Mouse (Mus musculus): ENCODE measurements at regions not wholly inside any gene's neighbourhood (a gene's known extent, or its start where the extent isn't known, plus 50 kb on each side); places are given as distances from the start of the nearest gene placed in this dataset.
"Not testable (repeated sequence)": the region's sequence is repeated elsewhere in the genome, so short reads cannot be mapped to it uniquely, and the experiment has no call there.

DNA sequence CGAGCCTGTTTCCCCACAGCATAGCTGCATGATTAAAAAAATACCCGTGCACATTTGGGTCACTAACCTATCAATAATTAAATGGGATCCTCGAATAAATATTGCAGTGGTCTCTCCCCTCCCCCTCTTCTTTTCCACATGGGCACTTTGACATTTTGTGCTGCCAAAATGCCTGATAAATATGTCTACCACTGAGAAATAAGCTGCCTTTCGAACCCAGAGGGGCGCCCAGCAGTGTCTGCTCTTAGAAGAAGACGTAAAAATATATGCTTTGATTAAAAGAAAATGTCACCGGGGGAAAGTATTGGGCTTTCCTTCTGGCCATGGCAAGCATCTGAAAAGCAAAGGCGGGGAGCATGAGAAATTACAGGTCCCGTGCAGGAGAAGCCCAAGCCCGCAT is 152.6 kb upstream of the Frmd4a start:
- no peak for DNase-seq

GRCm38 (mm10) chr2:3866736-3867135 is 150.8 kb upstream of the Frmd4a start:
- not testable (repeated sequence) for DNase-seq

DNA sequence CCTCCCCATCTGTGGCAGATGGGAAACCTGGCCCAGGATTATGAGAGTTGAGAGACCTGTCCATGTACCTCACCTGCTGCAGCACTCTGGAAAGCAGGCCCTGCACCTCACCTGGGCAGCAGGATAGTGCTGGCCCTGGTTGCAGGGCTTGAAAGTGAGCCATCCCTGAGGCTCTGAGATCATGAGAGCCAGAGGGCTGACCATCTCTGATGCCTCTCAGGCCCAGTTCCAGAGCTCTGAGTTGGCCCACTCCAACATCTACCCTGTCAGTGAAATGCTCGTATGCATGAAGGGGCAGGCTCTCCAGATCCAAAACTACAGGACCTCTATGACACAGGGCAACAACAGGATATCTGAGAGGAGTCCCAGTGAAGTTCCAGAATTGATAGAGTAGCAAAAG is 147.8 kb upstream of the Frmd4a start:
- no peak for DNase-seq

DNA sequence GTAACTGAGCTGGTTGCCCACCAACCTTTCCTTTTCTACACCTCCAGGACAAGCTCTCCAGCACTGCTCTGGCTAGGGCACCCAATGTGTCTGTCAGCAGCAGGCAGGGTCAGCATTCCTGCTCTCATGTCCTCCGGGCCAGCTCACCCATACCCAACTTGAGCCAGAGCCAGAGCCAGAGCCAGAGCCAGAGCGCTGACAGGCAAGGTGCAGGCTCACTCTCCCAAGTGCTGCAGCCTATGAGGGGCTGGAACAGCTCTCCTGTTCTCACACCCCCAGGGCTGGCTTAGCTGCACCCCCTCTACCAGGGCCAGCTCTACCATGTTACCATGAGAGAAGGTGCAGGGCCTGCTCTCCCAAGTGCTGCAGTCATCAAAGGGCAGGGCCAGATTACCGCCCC is 145.8 kb upstream of the Frmd4a start:
- DNase-seq: no peak

DNA sequence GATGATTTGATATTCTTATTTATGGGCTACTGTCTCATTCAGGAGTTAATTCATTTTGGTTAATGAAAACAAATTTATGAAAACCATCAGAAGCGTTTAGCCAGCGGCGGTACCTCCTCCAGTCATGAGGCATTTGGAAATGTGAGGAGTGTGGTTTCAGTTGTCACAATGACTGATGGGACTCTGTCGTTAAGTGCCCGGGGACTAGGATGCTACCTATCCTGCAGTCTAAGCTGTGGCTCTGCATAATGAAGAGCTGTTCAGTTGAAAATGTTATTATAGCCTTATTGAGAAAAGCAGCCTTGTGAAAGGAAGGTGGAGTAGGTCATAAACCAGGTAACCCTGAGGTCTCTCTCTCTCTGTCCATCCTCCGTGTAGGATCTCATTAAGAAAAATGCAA is 130.5 kb upstream of the Frmd4a start:
- DNase-seq: no peak

- DNase-seq: no peak
Measured at GRCm38 (mm10) chr2:3887845-3888433, 129.6 kb upstream of the Frmd4a start.

DNA sequence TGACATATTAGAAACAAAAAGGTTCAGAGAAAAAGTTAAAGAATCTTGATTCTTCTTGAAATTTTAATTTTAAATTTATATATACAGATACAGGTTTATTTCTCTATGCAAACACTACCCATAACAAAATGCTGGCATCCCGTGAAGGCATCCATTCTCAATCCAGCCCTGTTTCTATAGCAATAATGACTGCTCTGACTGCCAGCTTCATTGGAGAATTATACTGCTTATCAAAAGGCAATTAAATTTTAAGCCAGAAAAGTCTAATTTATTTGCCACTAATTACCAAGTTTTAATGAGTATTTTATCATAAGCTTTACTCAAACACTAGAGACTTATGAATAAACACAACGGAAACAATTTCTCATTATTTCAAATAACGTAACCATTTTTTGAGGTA is 128.1 kb upstream of the Frmd4a start:
- DNase-seq: no peak

- no peak for DNase-seq
Measured at GRCm38 (mm10) chr2:3890462-3890861, 127.1 kb upstream of the Frmd4a start.

- DNase-seq: no peak
Measured at GRCm38 (mm10) chr2:3907026-3907425, 110.5 kb upstream of the Frmd4a start.

- peak; percentile 93 for DNase-seq
Measured at GRCm38 (mm10) chr2:3908192-3908591, 109.3 kb upstream of the Frmd4a start.

- DNase-seq: peak; percentile 75
Measured at GRCm38 (mm10) chr2:3910086-3910891, 107.2 kb upstream of the Frmd4a start.

GRCm38 (mm10) chr2:3915141-3915540 is 102.4 kb upstream of the Frmd4a start:
- no peak for DNase-seq

DNA sequence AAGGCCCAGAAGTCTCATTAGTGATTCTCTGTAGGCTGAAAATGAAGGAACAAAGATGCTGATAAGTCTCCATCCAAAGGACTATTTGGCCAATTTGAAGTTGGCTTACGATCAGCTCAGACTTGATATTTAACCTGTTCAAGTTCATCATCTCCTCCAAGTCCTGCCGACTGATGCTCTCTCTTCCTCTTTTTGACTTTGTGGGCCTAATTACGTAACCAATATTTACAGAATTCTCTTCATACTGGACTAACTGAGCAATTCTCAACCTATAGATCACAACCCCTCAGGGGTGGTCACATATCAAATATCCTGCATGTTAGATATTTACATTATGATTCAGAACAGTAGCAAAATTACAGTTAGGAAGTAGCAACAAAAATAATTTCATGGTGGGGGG is 101.2 kb upstream of the Frmd4a start:
- no peak for DNase-seq

DNA sequence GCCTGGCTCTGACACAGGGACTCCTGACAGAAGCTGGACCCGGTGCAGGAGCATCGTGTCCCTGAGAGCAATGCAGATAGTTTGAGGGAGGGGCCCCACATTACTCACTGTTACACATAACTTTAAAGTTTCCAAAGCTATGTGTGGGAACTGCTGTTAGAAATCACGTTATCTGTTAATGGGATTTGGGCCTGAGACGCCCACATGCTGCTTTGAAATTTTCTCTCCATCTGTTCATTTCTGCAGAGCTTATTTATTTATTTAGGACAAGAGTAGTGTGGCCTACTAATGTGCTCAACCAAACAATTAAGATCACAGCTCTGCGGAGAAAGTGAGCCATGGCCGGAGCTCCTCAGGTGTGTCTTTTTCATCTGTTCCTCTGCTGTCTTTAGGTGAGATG is 99.4 kb upstream of the Frmd4a start:
- peak; percentile 79 for DNase-seq

DNA sequence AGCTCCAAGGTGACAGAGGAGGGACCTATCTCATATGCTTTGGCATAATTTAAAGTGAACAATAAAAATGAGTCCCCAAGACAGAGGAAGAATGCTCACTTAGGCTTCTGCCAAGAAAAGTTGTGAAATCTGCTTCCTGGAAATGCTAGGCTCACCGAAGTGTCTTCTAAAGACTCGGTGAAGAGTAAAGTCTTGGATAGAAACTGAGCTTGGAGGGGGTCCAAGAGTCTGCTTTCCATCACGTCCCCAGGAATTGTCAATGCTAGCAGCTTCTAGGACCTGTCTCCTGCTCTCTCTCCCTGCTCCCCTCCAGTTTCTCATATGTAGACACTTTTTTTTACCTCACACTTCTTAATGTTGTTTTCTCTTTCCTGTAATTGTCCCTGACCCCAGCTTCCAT is 97.6 kb upstream of the Frmd4a start:
- no peak for DNase-seq

GRCm38 (mm10) chr2:3921084-3921483 is 96.4 kb upstream of the Frmd4a start:
- not testable (repeated sequence) for DNase-seq

DNA sequence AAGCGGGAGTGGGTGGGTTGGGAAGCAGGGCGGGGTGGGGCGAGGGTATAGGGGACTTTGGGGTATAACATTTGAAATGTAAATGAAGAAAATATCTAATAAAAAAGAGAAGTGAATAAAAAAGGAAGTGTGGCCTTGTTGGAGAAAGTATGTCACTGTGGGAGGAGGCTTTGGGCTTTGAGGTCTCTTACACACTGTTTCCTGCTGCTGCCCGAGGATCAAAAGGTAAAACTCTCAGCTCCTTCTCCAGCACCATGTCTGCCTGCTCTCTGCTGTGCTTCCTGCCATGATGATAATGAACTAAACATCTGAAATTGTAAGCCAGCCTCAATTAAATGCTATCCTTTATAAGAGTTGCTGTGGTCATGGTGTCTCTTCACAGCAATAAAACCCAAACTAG is 94.8 kb upstream of the Frmd4a start:
- no peak for DNase-seq

GRCm38 (mm10) chr2:3924696-3925095 is 92.8 kb upstream of the Frmd4a start:
- DNase-seq: no peak

- no peak for DNase-seq
Measured at GRCm38 (mm10) chr2:3925199-3925598, 92.3 kb upstream of the Frmd4a start.

DNA sequence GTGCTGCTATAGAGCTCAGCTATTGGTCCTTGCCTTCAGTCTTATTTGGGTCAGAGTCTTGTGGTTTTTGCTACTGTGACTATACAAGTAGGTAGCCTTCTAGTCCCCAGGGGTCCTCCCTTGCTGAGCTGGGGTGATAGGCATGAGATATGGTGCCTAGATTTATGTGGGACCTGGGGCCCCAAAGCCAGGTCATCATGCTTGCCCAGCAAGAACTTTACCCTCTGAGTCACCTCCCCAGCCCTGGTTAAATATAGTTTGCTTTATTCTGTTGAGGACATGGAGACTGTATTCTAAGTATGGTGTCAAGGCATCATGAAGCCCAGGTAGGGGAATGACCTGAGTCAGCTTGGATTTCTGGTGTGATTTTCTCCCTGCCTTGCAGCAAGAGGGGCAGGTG is 91.4 kb upstream of the Frmd4a start:
- DNase-seq: no peak

DNA sequence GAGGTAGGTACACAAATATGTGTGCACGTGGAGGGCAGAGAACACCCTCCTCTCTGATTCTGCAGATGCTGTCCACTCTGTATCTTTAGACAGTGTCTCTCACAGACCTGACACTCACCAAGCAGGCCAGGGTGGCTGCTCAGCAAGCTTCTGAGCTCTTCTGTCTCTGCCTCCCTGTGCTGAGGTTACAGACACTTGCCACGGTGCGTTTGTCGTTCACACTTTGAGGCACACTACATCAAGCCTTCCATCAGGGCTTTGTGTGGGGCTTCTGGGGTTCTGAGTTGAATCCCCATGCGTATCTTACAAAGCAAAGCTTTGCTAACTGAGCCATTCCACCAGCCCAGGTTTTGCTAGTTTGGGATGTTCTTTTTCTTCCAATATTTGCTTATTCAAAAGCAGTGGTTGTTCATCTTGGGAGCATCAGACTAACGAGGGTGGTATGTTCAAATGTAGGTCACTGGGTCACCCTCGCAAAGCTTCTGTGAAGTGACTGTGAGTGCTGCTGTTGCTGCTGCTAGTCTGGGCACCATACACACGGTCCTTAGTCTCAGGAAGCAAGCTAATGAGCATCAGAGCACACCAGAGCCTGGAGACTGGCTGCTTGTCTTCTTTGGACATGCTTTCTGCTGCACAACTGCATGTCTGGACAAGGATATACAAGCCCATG is 90.2 kb upstream of the Frmd4a start:
- no peak for DNase-seq

GRCm38 (mm10) chr2:3927853-3928252 is 89.7 kb upstream of the Frmd4a start:
- no peak for DNase-seq

- no peak for DNase-seq
Measured at GRCm38 (mm10) chr2:3930650-3931049, 86.9 kb upstream of the Frmd4a start.

DNA sequence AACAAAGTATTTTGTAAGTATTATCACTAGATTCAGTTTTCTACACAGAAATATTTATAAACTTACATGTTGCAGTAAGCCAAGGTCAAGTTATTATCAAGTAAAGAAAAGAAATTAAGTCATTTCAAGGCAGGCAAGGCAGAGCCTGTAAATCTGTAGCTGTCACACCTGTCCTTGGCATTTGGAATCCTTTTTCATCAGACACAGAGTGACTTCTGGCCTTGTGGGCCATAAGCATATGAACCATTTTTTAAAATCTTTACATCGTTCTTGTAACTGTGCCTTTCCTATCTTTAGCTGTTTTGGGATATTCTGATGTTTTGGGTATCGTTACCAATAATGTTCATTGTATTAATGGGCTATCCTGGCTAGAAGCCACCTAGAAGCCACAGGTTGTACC is 76.7 kb upstream of the Frmd4a start:
- no peak for DNase-seq

Data from cerebellum, adult 9-10 months (tissue).